Mouse (Mus musculus): ENCODE measurements at regions not wholly inside any gene's neighbourhood (a gene's known extent, or its start where the extent isn't known, plus 50 kb on each side); places are given as distances from the start of the nearest gene placed in this dataset.

DNA sequence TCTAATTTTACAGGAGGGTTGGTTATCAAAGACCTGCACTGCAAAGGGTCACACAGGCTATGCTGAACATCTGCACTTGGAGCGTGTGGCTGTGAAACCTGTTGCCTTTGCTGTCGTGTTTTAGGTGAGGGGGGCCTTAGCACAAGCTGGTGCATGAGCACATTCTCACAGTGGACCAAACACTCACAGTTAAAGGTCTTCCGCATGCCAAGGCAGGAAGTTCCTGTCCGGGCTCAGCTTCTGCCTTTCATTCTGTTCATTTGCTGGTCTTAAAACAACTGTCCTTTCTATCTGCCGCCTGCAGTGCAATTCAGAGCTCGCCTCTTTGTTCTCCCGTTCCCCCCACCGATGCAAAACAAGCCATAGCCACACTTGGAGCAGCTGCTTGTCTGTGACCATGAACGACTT is 402.8 kb downstream of the Efnb2 start:
- H3K4me2 ChIP-seq (replicated peaks; ENCODE audit: low read depth, low read length, severe bottlenecking), result no peak overlapping the region
- WGBS, result 18% methylated on average over 9 of the region's 9 CpGs
- H3K4me1 ChIP-seq (ENCODE audit: control insufficient read depth, insufficient read depth, low read length), result 0 out of 2 replicates have a peak, but pooled peaks cover 6% of the 10 kb centered on the region
- ATAC-seq (ENCODE audit: low FRiP score, low read depth) (peak; percentile 79), DNase-seq (ENCODE audit: low spot score) (no peak)
- H3K9me3 ChIP-seq (ENCODE audit: control insufficient read depth, low read length), result 0 out of 2 replicates have a peak, but pooled peaks cover under 1% of the 10 kb centered on the region
- H3K4me3 ChIP-seq (replicated peaks; ENCODE audit: low read length), result no peak overlapping the region
- H3K27ac ChIP-seq (replicated peaks; ENCODE audit: low read depth, low read length), result no peak overlapping the region
- no peak overlapping the region for H3K9ac ChIP-seq (ENCODE audit: low read depth, low read length, severe bottlenecking)
- no peaks in the 10 kb centered on the region for H3K36me3 ChIP-seq (ENCODE audit: control insufficient read depth, insufficient read depth, low read length)
- H3K27me3 ChIP-seq (ENCODE audit: control insufficient read depth, insufficient read depth, low read length), result no peaks in the 10 kb centered on the region
- no peak for TF ChIP-seq POLR2A (IDR thresholded peaks at IDR 0.05; ENCODE audit: borderline replicate concordance, extremely low read depth, insufficient read depth, insufficient read length)

DNA sequence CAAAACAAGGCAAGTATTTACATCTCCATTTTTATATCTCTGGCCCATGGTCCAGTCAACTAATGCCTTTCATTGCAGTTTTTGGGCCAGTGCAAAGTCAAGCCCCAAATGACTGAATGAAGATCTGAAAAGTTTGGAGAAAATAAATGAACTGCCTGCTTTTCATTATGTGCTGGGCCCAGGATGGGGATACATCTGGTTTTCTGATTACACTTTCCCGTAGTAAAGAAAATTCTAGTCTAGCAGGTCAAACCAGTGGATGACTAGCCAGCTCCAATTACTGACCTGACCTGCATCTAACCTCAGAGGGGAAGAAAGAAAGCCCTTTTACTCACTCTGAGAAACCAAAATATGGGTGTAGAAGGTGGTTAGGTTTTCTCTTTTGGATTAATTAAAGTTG is 404.7 kb downstream of the Efnb2 start:
- ATAC-seq (ENCODE audit: low FRiP score, low read depth), result peak; percentile 49

DNA sequence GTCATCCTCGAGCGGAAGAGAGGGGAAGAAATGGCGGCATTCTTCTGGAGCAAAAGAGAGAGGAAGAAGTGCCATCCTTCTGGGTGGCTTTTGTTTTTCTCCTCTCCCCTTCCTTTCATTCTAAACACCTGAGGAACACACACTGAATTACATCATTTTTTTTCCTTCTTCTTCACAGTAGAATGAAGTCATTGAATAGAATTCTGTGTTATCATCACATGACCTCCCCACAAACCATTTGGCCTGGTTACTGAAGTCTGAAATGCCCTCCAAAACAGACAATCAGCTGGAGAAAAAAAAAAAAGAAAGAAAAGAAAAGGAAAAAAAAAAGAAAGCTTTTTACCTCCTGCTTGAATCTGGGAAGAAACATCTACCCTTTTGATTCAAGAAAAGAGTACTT is 406.6 kb downstream of the Efnb2 start:
- 0 out of 2 replicates have a peak, but pooled peaks cover 3% of the 10 kb centered on the region for H3K9me3 ChIP-seq (ENCODE audit: control insufficient read depth, low read length)
- 96% methylated on average over 3 of the region's 3 CpGs for WGBS
- no peak for TF ChIP-seq POLR2A (IDR thresholded peaks at IDR 0.05; ENCODE audit: borderline replicate concordance, extremely low read depth, insufficient read depth, insufficient read length)
- no peak for DNase-seq (ENCODE audit: low spot score)
- no peak for ATAC-seq (ENCODE audit: low FRiP score, low read depth)
- H3K27ac ChIP-seq (replicated peaks; ENCODE audit: low read depth, low read length), result no peak overlapping the region
- no peaks in the 10 kb centered on the region for H3K27me3 ChIP-seq (ENCODE audit: control insufficient read depth, insufficient read depth, low read length)
- no peak overlapping the region for H3K4me3 ChIP-seq (replicated peaks; ENCODE audit: low read length)
- 0 out of 2 replicates have a peak, but pooled peaks cover 6% of the 10 kb centered on the region for H3K4me1 ChIP-seq (ENCODE audit: control insufficient read depth, insufficient read depth, low read length)
- no peaks in the 10 kb centered on the region for H3K36me3 ChIP-seq (ENCODE audit: control insufficient read depth, insufficient read depth, low read length)
- H3K4me2 ChIP-seq (replicated peaks; ENCODE audit: low read depth, low read length, severe bottlenecking), result no peak overlapping the region
- no peak overlapping the region for H3K9ac ChIP-seq (ENCODE audit: low read depth, low read length, severe bottlenecking)

More for the DNA sequence above, 404.7 kb downstream of the Efnb2 start:
- H3K27me3 ChIP-seq (ENCODE audit: control insufficient read depth, insufficient read depth, low read length), result no peaks in the 10 kb centered on the region
- no peak for TF ChIP-seq POLR2A (IDR thresholded peaks at IDR 0.05; ENCODE audit: borderline replicate concordance, extremely low read depth, insufficient read depth, insufficient read length)
- DNase-seq (ENCODE audit: low spot score), result peak; percentile 54
- WGBS, result 5% methylated on average over 1 of the region's 1 CpGs
- no peaks in the 10 kb centered on the region for H3K36me3 ChIP-seq (ENCODE audit: control insufficient read depth, insufficient read depth, low read length)
- 0 out of 2 replicates have a peak, but pooled peaks cover 3% of the 10 kb centered on the region for H3K9me3 ChIP-seq (ENCODE audit: control insufficient read depth, low read length)
- H3K9ac ChIP-seq (ENCODE audit: low read depth, low read length, severe bottlenecking), result no peak overlapping the region
- H3K4me3 ChIP-seq (replicated peaks; ENCODE audit: low read length), result no peak overlapping the region
- H3K27ac ChIP-seq (replicated peaks; ENCODE audit: low read depth, low read length), result no peak overlapping the region
- H3K4me1 ChIP-seq (ENCODE audit: control insufficient read depth, insufficient read depth, low read length), result 0 out of 2 replicates have a peak, but pooled peaks cover 6% of the 10 kb centered on the region
- H3K4me2 ChIP-seq (replicated peaks; ENCODE audit: low read depth, low read length, severe bottlenecking), result no peak overlapping the region

DNA sequence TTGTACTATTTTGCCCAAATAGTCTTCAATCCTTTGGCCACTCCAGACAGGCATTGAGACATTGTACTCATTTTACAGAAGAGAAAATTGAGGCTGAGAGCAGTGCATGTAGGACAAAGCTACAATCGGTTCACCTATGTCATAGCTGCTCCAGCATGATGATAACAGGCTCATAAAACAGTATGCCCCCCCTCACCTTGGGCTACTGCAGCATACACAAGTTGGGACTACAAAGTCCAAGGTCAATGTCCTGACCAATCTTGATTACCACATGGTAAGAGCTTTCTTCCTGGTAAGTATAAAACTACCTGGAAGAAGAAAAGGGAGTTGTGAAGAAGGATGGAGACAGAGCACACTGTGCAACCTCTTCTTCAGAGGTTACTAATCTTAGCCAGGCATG is 416.4 kb downstream of the Efnb2 start:
- no peak overlapping the region for H3K4me2 ChIP-seq (replicated peaks; ENCODE audit: low read depth, low read length, severe bottlenecking)
- no peaks in the 10 kb centered on the region for H3K9me3 ChIP-seq (ENCODE audit: control insufficient read depth, low read length)
- 96% methylated on average over 1 of the region's 1 CpGs for WGBS
- no peaks in the 10 kb centered on the region for H3K27me3 ChIP-seq (ENCODE audit: control insufficient read depth, insufficient read depth, low read length)
- DNase-seq (ENCODE audit: low spot score) (no peak), ATAC-seq (ENCODE audit: low FRiP score, low read depth) (no peak)
- no peak overlapping the region for H3K4me3 ChIP-seq (replicated peaks; ENCODE audit: low read length)
- H3K36me3 ChIP-seq (ENCODE audit: control insufficient read depth, insufficient read depth, low read length), result no peaks in the 10 kb centered on the region
- no peak overlapping the region for H3K27ac ChIP-seq (replicated peaks; ENCODE audit: low read depth, low read length)
- TF ChIP-seq POLR2A (IDR thresholded peaks at IDR 0.05; ENCODE audit: borderline replicate concordance, extremely low read depth, insufficient read depth, insufficient read length), result no peak
- H3K9ac ChIP-seq (ENCODE audit: low read depth, low read length, severe bottlenecking), result no peak overlapping the region
- peaks cover 15% of the 10 kb centered on the region for H3K4me1 ChIP-seq (ENCODE audit: control insufficient read depth, insufficient read depth, low read length)

DNA sequence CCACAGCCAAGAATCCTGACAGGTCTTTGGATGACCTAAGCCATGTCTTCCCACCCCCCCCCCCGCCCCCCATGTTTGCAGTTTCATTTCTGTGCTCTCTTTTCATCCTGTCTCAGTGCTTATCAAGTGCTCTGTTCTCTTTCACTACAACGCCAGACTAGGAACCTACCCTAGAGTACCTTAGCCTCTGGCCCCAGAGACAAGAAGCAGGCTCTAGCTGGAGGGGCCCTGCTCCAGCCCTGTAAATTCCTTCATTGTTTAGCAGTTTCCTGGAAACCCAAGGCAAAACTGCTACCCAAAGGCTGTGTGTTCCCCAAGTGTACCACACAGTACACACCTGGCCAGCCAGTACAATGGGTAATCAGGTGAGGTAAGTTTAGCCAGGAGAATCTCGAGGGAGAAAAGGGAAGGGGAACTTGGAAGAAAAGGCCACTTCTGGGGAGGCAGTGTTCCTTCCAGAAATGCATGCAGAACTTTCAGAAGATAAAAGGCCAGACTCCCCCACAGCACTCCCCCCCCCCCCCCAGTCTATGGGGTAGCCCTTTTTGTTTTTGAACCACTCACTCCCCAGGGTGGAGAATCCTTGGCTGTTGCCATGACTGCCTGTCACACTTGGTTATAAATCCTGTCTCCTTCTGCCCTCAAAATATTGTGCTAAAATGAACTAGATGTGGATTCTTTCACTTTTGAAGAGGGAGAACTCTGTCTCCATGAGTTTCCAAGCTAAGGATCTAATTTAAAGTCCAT is 419.1 kb downstream of the Efnb2 start:
- peaks cover 15% of the 10 kb centered on the region for H3K4me1 ChIP-seq (ENCODE audit: control insufficient read depth, insufficient read depth, low read length)
- no peak overlapping the region for H3K9ac ChIP-seq (ENCODE audit: low read depth, low read length, severe bottlenecking)
- H3K27me3 ChIP-seq (ENCODE audit: control insufficient read depth, insufficient read depth, low read length), result no peaks in the 10 kb centered on the region
- no peaks in the 10 kb centered on the region for H3K9me3 ChIP-seq (ENCODE audit: control insufficient read depth, low read length)
- no peak overlapping the region for H3K27ac ChIP-seq (replicated peaks; ENCODE audit: low read depth, low read length)
- DNase-seq (ENCODE audit: low spot score) (no peak), ATAC-seq (ENCODE audit: low FRiP score, low read depth) (peak; percentile 61; the same call in 1 of the 2 replicates)
- H3K36me3 ChIP-seq (ENCODE audit: control insufficient read depth, insufficient read depth, low read length), result no peaks in the 10 kb centered on the region
- TF ChIP-seq POLR2A (IDR thresholded peaks at IDR 0.05; ENCODE audit: borderline replicate concordance, extremely low read depth, insufficient read depth, insufficient read length), result no peak
- 31% methylated on average over 3 of the region's 3 CpGs for WGBS
- no peak overlapping the region for H3K4me2 ChIP-seq (replicated peaks; ENCODE audit: low read depth, low read length, severe bottlenecking)
- no peak overlapping the region for H3K4me3 ChIP-seq (replicated peaks; ENCODE audit: low read length)

Data from limb, embryonic 14.5 days (tissue).